In the genomic region with DNA sequence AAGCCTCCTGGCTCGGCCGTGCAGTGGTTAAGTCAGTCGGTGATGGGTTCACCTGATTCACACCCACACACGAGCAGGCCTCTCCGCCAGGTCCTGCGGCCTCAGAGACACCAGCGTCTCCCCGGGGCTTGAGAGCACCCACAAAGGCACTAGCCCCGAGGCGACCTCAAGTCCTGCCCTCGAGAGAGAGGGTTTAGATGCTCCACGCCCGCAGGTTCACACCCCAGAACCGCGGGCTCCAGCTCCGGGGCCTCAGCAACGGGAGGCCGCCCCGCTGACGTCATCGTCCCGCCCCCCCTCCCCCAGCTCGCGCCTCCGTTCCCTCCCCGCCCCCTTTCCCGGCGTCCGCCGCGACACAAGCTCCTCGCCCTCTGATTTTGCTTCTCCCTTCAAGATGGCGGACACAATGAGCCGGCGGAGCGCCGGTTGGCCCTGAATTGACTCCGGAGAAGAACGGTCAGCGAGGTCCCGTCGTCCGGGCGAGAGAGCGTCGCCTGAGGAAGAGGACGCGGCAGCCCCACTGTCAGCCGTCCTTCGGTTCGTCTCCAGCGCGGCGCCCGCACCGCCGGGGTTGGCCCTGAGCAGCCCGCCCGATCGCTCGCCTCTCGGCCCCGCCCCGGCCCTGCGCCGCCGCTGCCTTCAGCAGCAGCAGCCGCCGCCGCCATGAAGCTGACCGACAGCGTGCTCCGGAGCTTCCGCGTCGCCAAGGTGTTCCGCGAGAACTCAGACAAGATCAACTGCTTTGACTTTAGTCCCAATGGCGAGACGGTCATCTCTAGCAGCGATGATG, we compare ENCODE assay signal across 8 mouse cellular contexts. TPM values are rescaled to one million over a fixed set of nuclear protein-coding genes. Genes with fewer than 3 reads are reported as not detected.
A peak's percentile ranks its signal among the peaks of the same experiment; 100 is the strongest.
DNase-seq lines count a peak whose midpoint lies in the region; ATAC-seq and TF ChIP-seq lines count a peak whose summit lies in the region.

A gene (plus strand): TSS at position 373 of the 790 bp plus-strand sequence.

- H3K4me1 ChIP-seq in hindbrain, embryonic 16.5 days (ENCODE audit: control insufficient read depth, insufficient read depth, low read depth, low read length), result peaks cover 30% of the 10 kb centered on the region

- no peaks in the 10 kb centered on the region for H3K36me3 ChIP-seq in hindbrain, embryonic 16.5 days (ENCODE audit: control insufficient read depth, insufficient read depth, low read length)

- H3K9ac ChIP-seq in hindbrain, embryonic 16.5 days (ENCODE audit: low read depth, low read length), result peak within 1 kb of the TSS; percentile 94

- peak within 1 kb of the TSS; percentile 67 for H3K4me3 ChIP-seq in hindbrain, embryonic 16.5 days (ENCODE audit: low read length)
- peak within 1 kb of the TSS; percentile 62 for H3K4me3 ChIP-seq in left cerebral cortex, adult 2 months

- intact Hi-C loops in left cerebral cortex, adult 2 months (cut with DNase I), result loop anchor here (2.0 to 10.0 kb wide), 2 partner anchors 32 to 254 kb away; a partner anchor contains a TSS

- no peaks in the 10 kb centered on the region for H3K9me3 ChIP-seq in hindbrain, embryonic 16.5 days (ENCODE audit: control insufficient read depth, low read length)

- peak within 1 kb of the TSS; percentile 82 for H3K4me2 ChIP-seq in hindbrain, embryonic 16.5 days (ENCODE audit: low read length)

- DNase-seq in T-cell, adult 2 months (ENCODE audit: low spot score), result peak; percentile 88
- DNase-seq in cerebellum, postnatal 36 days, result peak; percentile 88 to 92
- peak; percentile 89 for DNase-seq in gastrocnemius, adult 18-20 months (ENCODE audit: low spot score)
- peak; percentile 85 to 88 for DNase-seq in left cerebral cortex, adult 2 months (ENCODE audit: extremely low spot score in 1 of 2, low spot score in 2 of 2)
- peak; percentile 86 to 87 for DNase-seq in right cerebral cortex, adult 2 months (ENCODE audit: low spot score in 2 of 2)
- peak; percentile 91 for DNase-seq in urinary bladder, postnatal 14 days (ENCODE audit: low spot score)

- H3K27ac ChIP-seq in hindbrain, embryonic 16.5 days (ENCODE audit: low read depth, low read length), result peak within 1 kb of the TSS; percentile 98
- H3K27ac ChIP-seq in left cerebral cortex, adult 2 months, result peak within 1 kb of the TSS; percentile 98

- ATAC-seq in hindbrain, embryonic 16.5 days, result peak; percentile 90
- peak; percentile 87 for ATAC-seq in megakaryocyte, adult 5-6 weeks (ENCODE audit: poor library complexity, severe bottlenecking)

- no peak for TF ChIP-seq CTCF in left cerebral cortex, adult 2 months (IDR thresholded peaks at IDR 0.05)

- WGBS in hindbrain, embryonic 16.5 days, result 0% methylated on average over 69 of the region's 81 CpGs

- H3K27me3 ChIP-seq in hindbrain, embryonic 16.5 days (replicated peaks; ENCODE audit: control insufficient read depth, insufficient read depth, low read length), result no peaks in the 10 kb centered on the region

RNA-seq across cellular contexts. Expression of the gene that starts here (rescaled TPM):
- total RNA-seq in gastrocnemius, adult 18-20 months (2021), result 10 to 100 TPM; 18.9 to 23.9 TPM
- polyA plus RNA-seq in hindbrain, embryonic 16.5 days (2015; fragmentation: Nextera tagmentation; extraction: Ambion mirVana), result 26.7 and 30.6 TPM in 2 replicates
- total RNA-seq in left cerebral cortex, adult 2 months (2021), result 100 to 1,000 TPM; 117 to 126 TPM
- total RNA-seq in megakaryocyte, adult 5-6 weeks (2015), result 41.5 and 49.1 TPM in 2 replicates
- total RNA-seq in megakaryocyte, adult 5-6 weeks (2017), result 49.8 and 61.9 TPM in 2 replicates

Comparison
In these comparisons a context has a peak if more than half of its experiments do, and no peak if none do; other contexts are left out.
1. Peak in every context shown above with its lines: DNase-seq, ATAC-seq, H3K4me3 ChIP-seq and H3K27ac ChIP-seq.